Mouse (Mus musculus): ENCODE data around the gene Klk4. TPM values are rescaled to one million over a fixed set of nuclear protein-coding genes. Genes with fewer than 3 reads are reported as not detected.

Gene Klk4
- not detected in 2 replicates for polyA plus RNA-seq (2012; ENCODE audit: insufficient read depth, low replicate concordance)

DNA sequence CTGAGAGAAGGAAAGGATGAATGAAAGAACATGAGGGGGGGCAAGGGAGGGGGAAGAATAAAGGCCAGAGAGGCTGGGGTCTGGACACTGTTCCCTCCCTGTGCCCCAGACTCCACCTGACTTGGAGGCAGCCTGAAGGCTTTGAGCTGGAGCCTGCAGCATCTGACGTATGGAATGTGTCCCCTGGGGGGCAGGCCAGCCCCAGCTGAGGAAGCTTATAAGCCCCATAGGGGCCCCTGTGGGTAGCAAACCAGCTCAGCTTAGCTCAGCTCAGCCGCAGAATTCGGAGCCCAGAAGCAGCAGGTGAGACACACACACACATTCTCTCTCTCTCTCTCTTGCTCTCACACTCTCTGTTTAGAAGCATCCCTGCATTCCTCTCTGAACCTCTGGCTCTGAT lies at the start of gene Klk4:
Gene Klk4, plus strand, starts transcription at position 249 of the 400 bp plus-strand sequence.
- 0 out of 2 replicates have a peak, but pooled peaks cover 3% of the 10 kb centered on the region for H3K9me3 ChIP-seq
- H3K27me3 ChIP-seq (replicated peaks) = peaks cover 37% of the 10 kb centered on the region
- TF ChIP-seq FLI1 (IDR thresholded peaks at IDR 0.05; ENCODE audit: low read length) = no peak
- no peak for TF ChIP-seq GATA1 (IDR thresholded peaks at IDR 0.05; ENCODE audit: borderline replicate concordance, low read length)
- H3K4me3 ChIP-seq (replicated peaks) = no peak within 1 kb of the TSS
- peaks cover 6% of the 10 kb centered on the region for H3K4me1 ChIP-seq
- no peaks in the 10 kb centered on the region for H3K36me3 ChIP-seq (replicated peaks; ENCODE audit: low read length)

DNA sequence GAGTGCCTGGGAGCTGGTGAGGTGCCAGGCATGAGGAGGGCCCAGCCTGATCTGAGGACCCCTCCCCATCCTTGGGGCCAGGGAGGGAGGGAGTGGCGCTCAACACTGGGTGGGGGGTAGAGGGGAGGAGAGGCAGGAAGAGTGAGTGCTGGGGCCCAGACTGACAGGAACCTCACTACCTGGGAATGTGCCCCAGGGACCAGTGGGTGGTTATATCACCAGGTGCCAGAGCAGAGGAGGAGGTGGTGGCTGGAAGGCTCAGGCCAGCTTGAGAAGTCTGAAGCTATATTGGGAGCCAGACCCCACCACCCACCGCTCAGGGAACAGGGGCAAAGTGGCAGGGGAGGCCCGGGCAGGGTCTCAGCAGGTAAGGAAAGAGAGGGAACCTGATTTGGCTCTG lies 39.3 kb upstream of the Klk4 start, which contains the start of gene Klk5:
Gene Klk5, plus strand, starts transcription at position 271 of the 400 bp plus-strand sequence.
- no peak for TF ChIP-seq FLI1 (IDR thresholded peaks at IDR 0.05; ENCODE audit: low read length)
- no peak for TF ChIP-seq GATA1 (IDR thresholded peaks at IDR 0.05; ENCODE audit: borderline replicate concordance, low read length)
- Histone ChIP-seq H3K27me3 (replicated peaks) (no peaks in the 10 kb centered on the region), H3K36me3 (replicated peaks; ENCODE audit: low read length) (no peaks in the 10 kb centered on the region)

GRCm38 (mm10) chr7:43843801-43844200 lies 37.2 kb upstream of the Klk4 start:
- Histone ChIP-seq H3K27me3 (replicated peaks) (no peaks in the 10 kb centered on the region), H3K4me3 (replicated peaks) (no peak overlapping the region), H3K36me3 (replicated peaks; ENCODE audit: low read length) (no peaks in the 10 kb centered on the region), H3K4me1 (no peaks in the 10 kb centered on the region), H3K9me3 (peaks cover 8% of the 10 kb centered on the region; the same call in 1 of the 2 replicates)
- TF ChIP-seq FLI1 (IDR thresholded peaks at IDR 0.05; ENCODE audit: low read length) (no peak), GATA1 (IDR thresholded peaks at IDR 0.05; ENCODE audit: borderline replicate concordance, low read length) (no peak)

More for the DNA sequence above, 39.3 kb upstream of the Klk4 start, which contains the start of gene Klk5:
- peaks cover 8% of the 10 kb centered on the region; the same call in 1 of the 2 replicates for H3K9me3 ChIP-seq
- H3K4me3 ChIP-seq (replicated peaks) = no peak within 1 kb of the TSS
- no peaks in the 10 kb centered on the region for H3K4me1 ChIP-seq

GRCm38 (mm10) chr7:43851616-43852015 lies 29.3 kb upstream of the Klk4 start:
- no peaks in the 10 kb centered on the region for H3K27me3 ChIP-seq (replicated peaks)
- H3K36me3 ChIP-seq (replicated peaks; ENCODE audit: low read length) = no peaks in the 10 kb centered on the region
- TF ChIP-seq FLI1 (IDR thresholded peaks at IDR 0.05; ENCODE audit: low read length) = no peak
- TF ChIP-seq GATA1 (IDR thresholded peaks at IDR 0.05; ENCODE audit: borderline replicate concordance, low read length) = no peak
- no peak overlapping the region for H3K4me3 ChIP-seq (replicated peaks)
- no peaks in the 10 kb centered on the region for H3K4me1 ChIP-seq
- no peaks in the 10 kb centered on the region; the same call in 1 of the 2 replicates for H3K9me3 ChIP-seq

DNA sequence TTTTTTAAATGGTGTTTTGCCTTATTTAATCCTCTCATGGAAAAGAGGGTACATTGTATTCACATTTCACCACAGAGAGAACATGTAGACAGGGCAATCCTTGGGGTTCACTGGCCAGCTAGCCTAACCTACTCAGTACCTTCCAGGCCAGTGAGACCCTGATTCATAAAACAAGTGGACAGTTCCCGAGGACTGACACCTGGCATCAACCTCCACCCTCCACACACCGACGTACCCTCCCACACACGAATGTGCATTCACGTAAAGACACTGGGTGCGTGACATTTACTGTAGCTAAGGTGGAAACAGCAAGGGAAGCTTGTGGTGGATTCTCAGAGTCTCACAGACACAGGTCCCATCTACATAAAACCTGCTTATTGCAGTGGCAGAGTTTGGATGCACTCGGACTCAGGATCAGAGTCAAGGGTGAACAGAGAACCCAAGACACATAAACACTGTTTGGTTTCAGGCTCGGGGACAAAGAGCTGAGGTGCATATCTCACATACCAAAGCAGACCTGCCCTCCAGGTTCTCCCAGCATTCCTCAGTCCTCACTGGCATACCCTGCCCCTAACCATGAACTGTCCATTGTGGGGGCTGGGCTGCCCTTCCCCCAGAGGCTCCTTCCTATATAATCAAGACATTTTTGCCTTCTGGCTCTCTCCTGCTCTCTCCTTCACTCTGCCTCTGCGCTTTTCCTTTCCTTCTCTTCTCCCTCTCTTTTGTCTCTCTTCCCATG lies 26.1 kb upstream of the Klk4 start:
- TF ChIP-seq GATA1 (IDR thresholded peaks at IDR 0.05; ENCODE audit: borderline replicate concordance, low read length) (no peak), FLI1 (IDR thresholded peaks at IDR 0.05; ENCODE audit: low read length) (no peak)
- Histone ChIP-seq H3K36me3 (replicated peaks; ENCODE audit: low read length) (no peaks in the 10 kb centered on the region), H3K27me3 (replicated peaks) (no peaks in the 10 kb centered on the region), H3K9me3 (no peaks in the 10 kb centered on the region; the same call in 1 of the 2 replicates), H3K4me1 (no peaks in the 10 kb centered on the region), H3K4me3 (replicated peaks) (no peak overlapping the region)

- TF ChIP-seq FLI1 (IDR thresholded peaks at IDR 0.05; ENCODE audit: low read length) (no peak), GATA1 (IDR thresholded peaks at IDR 0.05; ENCODE audit: borderline replicate concordance, low read length) (no peak)
- H3K9me3 ChIP-seq = peaks cover 3% of the 10 kb centered on the region; the same call in 1 of the 2 replicates
- no peaks in the 10 kb centered on the region for H3K4me1 ChIP-seq
- no peaks in the 10 kb centered on the region for H3K36me3 ChIP-seq (replicated peaks; ENCODE audit: low read length)
- no peak overlapping the region for H3K4me3 ChIP-seq (replicated peaks)
- no peaks in the 10 kb centered on the region for H3K27me3 ChIP-seq (replicated peaks)
These were observed 25.3 kb upstream of the Klk4 start for GRCm38 (mm10) chr7:43855709-43856108.

- Histone ChIP-seq H3K27me3 (replicated peaks) (no peaks in the 10 kb centered on the region), H3K4me1 (no peaks in the 10 kb centered on the region), H3K9me3 (peaks cover 4% of the 10 kb centered on the region; the same call in 1 of the 2 replicates), H3K36me3 (replicated peaks; ENCODE audit: low read length) (no peaks in the 10 kb centered on the region), H3K4me3 (replicated peaks) (no peak overlapping the region)
- TF ChIP-seq FLI1 (IDR thresholded peaks at IDR 0.05; ENCODE audit: low read length) (no peak), GATA1 (IDR thresholded peaks at IDR 0.05; ENCODE audit: borderline replicate concordance, low read length) (no peak)
These were observed 24.7 kb upstream of the Klk4 start for GRCm38 (mm10) chr7:43856307-43856706.

- Histone ChIP-seq H3K36me3 (replicated peaks; ENCODE audit: low read length) (no peaks in the 10 kb centered on the region), H3K27me3 (replicated peaks) (no peaks in the 10 kb centered on the region), H3K9me3 (peaks cover 4% of the 10 kb centered on the region; the same call in 1 of the 2 replicates), H3K4me3 (replicated peaks) (no peak overlapping the region), H3K4me1 (no peaks in the 10 kb centered on the region)
- TF ChIP-seq FLI1 (IDR thresholded peaks at IDR 0.05; ENCODE audit: low read length) (no peak), GATA1 (IDR thresholded peaks at IDR 0.05; ENCODE audit: borderline replicate concordance, low read length) (no peak)
These were observed 23.5 kb upstream of the Klk4 start for GRCm38 (mm10) chr7:43857501-43857900.

- H3K27me3 ChIP-seq (replicated peaks) = no peaks in the 10 kb centered on the region
- 0 out of 2 replicates have a peak, but pooled peaks cover 4% of the 10 kb centered on the region for H3K9me3 ChIP-seq
- no peak for TF ChIP-seq FLI1 (IDR thresholded peaks at IDR 0.05; ENCODE audit: low read length)
- no peak for TF ChIP-seq GATA1 (IDR thresholded peaks at IDR 0.05; ENCODE audit: borderline replicate concordance, low read length)
- H3K36me3 ChIP-seq (replicated peaks; ENCODE audit: low read length) = no peaks in the 10 kb centered on the region
- no peaks in the 10 kb centered on the region for H3K4me1 ChIP-seq
- H3K4me3 ChIP-seq (replicated peaks) = no peak overlapping the region
These were observed 20.5 kb upstream of the Klk4 start for GRCm38 (mm10) chr7:43860411-43860810.

- Histone ChIP-seq H3K4me1 (no peaks in the 10 kb centered on the region), H3K4me3 (replicated peaks) (no peak overlapping the region), H3K27me3 (replicated peaks) (peaks cover 6% of the 10 kb centered on the region), H3K36me3 (replicated peaks; ENCODE audit: low read length) (no peaks in the 10 kb centered on the region), H3K9me3 (no peaks in the 10 kb centered on the region)
- no peak for TF ChIP-seq FLI1 (IDR thresholded peaks at IDR 0.05; ENCODE audit: low read length)
- no peak for TF ChIP-seq GATA1 (IDR thresholded peaks at IDR 0.05; ENCODE audit: borderline replicate concordance, low read length)
These were observed 7.7 kb upstream of the Klk4 start for GRCm38 (mm10) chr7:43873237-43873636.
